Mouse (Mus musculus) midbrain, embryonic 15.5 days (tissue): ENCODE measurements around the gene Plppr1. TPM values are rescaled to one million over a fixed set of nuclear protein-coding genes. Genes with fewer than 3 reads are reported as not detected.

Source experiments
- ATAC-seq: fragments of 200-750 bp; cut with Nextera tagmentation; replicated peaks from 2 replicates; pipeline ENCODE4 v1.8.0; 2017; ENCODE audit warnings: moderate TSS enrichment
- H3K27ac ChIP-seq: fragments of 300-500 bp; sonication (generic); 2 replicates; pipeline ENCODE4 v1.5.1; 2015; ENCODE audit warnings: mild to moderate bottlenecking, inconsistent platforms
- H3K27me3 ChIP-seq: fragments of 300-500 bp; sonication (generic); replicated peaks from 2 replicates; pipeline ENCODE4 v1.6.1; 2015; ENCODE audit warnings: inconsistent platforms
- H3K36me3 ChIP-seq: fragments of 300-500 bp; sonication (generic); replicated peaks from 2 replicates; pipeline ENCODE4 v1.6.1; 2015; ENCODE audit warnings: inconsistent platforms
- H3K4me1 ChIP-seq: fragments of 300-500 bp; sonication (generic); 2 replicates; pipeline ENCODE4 v1.6.1; 2015; ENCODE audit warnings: inconsistent platforms
- H3K4me2 ChIP-seq: fragments of 300-500 bp; sonication (generic); 2 replicates; pipeline ENCODE4 v1.6.1; 2015; ENCODE audit warnings: inconsistent platforms, mild to moderate bottlenecking, moderate library complexity
- H3K4me3 ChIP-seq: fragments of 300-500 bp; sonication (generic); 2 replicates; pipeline ENCODE4 v1.5.1; 2015; ENCODE audit warnings: mild to moderate bottlenecking, inconsistent platforms
- H3K9ac ChIP-seq: fragments of 300-500 bp; sonication (generic); 2 replicates; pipeline ENCODE4 v1.6.1; 2015; ENCODE audit warnings: mild to moderate bottlenecking, inconsistent platforms
- H3K9me3 ChIP-seq: fragments of 300-500 bp; sonication (generic); 2 replicates; pipeline ENCODE4 v1.6.1; 2016; ENCODE audit warnings: inconsistent platforms
- WGBS: fragments of 180-500 bp; shearing (Covaris S2); methylation state at CpG from one replicate; pipeline ENCODE4 v1.1.7; 2015; ENCODE audit warnings: mixed read lengths; 5-methylcytosine and 5-hydroxymethylcytosine counted together
- polyA plus RNA-seq: library from polyadenylated mRNA; unstranded; fragments of >200 nt; fragmentation: Nextera tagmentation; extraction: Ambion mirVana; gene quantifications from 2 replicates; pipeline ENCODE4 v1.2.1, GENCODE M21; 2015

Plppr1 gene
- polyA plus RNA-seq, 1 experiment from 2014 or later: 57.7 TPM

DNA sequence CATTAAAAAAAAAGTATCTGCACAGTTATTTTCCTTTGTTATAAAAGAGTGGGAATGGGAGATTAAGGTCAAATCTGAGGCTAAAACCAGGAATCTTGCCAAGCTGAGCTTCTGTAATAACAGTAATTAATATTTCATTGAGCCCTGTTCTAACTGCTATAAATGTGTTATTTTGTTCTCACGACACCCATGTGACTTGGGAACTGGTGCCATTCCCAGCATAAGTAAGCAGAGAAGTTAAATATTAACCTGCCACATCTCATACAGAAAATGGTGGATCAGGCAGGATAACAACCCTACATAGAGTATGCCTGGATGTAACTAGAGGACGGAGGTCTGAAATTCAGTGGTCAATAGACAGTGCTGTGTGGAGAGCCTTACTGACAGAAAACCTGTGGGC is 90.2 kb downstream of the Plppr1 start:
- no peak for ATAC-seq
- Histone ChIP-seq H3K9me3 (no peaks in the 10 kb centered on the region), H3K4me2 (no peak overlapping the region), H3K4me3 (no peak overlapping the region), H3K27ac (no peak overlapping the region), H3K9ac (no peak overlapping the region), H3K4me1 (no peaks in the 10 kb centered on the region), H3K36me3 (no peaks in the 10 kb centered on the region), H3K27me3 (no peaks in the 10 kb centered on the region)
- 79% methylated on average over 2 of the region's 2 CpGs for WGBS

GRCm38 (mm10) chr4:49153849-49154248 is 94.8 kb downstream of the Plppr1 start:
- WGBS: 40% methylated on average over 5 of the region's 5 CpGs
- Histone ChIP-seq H3K4me2 (no peak overlapping the region), H3K4me1 (no peaks in the 10 kb centered on the region), H3K27me3 (no peaks in the 10 kb centered on the region), H3K9me3 (no peaks in the 10 kb centered on the region), H3K9ac (no peak overlapping the region), H3K36me3 (no peaks in the 10 kb centered on the region), H3K4me3 (no peak overlapping the region), H3K27ac (no peak overlapping the region)
- no peak for ATAC-seq

DNA sequence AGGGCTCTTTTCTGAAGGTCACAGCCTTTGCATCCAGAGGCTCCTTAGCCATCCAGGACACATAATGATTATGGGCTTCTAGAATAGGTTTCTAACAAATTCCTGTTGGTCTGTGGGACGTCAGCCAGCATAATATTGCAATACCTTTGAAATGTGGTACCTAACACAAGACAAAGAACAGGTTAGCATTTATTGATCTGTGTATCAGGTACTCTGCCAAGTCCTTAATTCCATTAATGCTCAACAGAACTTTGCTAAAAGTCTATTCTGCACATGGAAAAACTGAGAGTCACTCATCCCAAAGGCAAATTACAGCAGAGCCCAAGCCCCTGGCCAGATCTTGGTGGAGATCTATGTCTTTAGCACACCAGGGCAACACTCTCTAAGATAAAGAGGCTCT is 97.7 kb downstream of the Plppr1 start:
- no peaks in the 10 kb centered on the region for H3K9me3 ChIP-seq
- no peak overlapping the region for H3K9ac ChIP-seq
- no peak overlapping the region for H3K4me2 ChIP-seq
- no peak overlapping the region for H3K27ac ChIP-seq
- no peaks in the 10 kb centered on the region for H3K27me3 ChIP-seq
- no peaks in the 10 kb centered on the region for H3K4me1 ChIP-seq
- no peak for ATAC-seq
- WGBS: 68% methylated on average over 1 of the region's 1 CpGs
- H3K4me3 ChIP-seq: no peak overlapping the region
- no peaks in the 10 kb centered on the region for H3K36me3 ChIP-seq

DNA sequence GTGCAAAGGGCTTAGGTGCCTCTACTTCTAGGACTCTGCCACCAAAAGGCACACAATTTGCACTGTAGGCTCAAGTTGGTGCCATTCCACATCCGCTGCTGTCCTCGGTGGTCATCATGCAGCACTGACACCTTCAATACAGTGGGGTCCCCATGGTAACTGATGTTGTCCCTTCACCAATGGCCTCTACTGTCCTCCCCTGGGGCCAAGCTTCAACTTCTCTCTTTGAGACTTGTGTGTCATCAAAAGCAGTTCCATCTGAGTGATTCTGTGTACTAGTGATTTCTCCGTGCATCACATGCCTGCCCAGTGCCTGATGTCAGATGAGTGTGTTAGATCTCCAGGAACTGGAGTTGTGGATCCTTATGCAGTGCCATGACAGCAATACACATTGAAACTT is 104.2 kb downstream of the Plppr1 start:
- ATAC-seq: no peak
- no peak overlapping the region for H3K9ac ChIP-seq
- H3K4me2 ChIP-seq: no peak overlapping the region
- no peaks in the 10 kb centered on the region for H3K9me3 ChIP-seq
- 81% methylated on average over 3 of the region's 3 CpGs for WGBS
- no peaks in the 10 kb centered on the region for H3K27me3 ChIP-seq
- H3K36me3 ChIP-seq: no peaks in the 10 kb centered on the region
- no peak overlapping the region for H3K4me3 ChIP-seq
- H3K27ac ChIP-seq: no peak overlapping the region
- no peaks in the 10 kb centered on the region for H3K4me1 ChIP-seq

DNA sequence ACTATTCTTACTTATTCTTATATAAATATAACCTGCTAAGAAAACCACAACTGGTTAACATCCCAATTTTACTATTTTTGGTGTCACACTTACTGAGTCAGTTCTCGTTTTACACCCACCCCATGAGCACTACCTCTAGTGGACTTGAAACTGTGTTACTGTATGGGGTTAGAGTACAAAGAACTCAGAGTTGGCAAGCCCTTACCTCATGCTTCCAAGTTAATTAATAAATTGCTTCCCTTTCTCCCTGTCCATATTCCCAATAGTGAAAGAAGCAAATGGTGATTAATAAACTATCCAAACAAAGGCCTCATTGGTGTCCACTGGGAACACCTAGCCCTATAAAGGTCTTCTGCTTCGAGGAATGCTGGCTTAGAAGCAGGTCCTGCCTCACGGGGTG is 107.3 kb downstream of the Plppr1 start:
- Histone ChIP-seq H3K4me2 (no peak overlapping the region), H3K9ac (no peak overlapping the region), H3K9me3 (no peaks in the 10 kb centered on the region), H3K4me3 (no peak overlapping the region), H3K27me3 (no peaks in the 10 kb centered on the region), H3K36me3 (no peaks in the 10 kb centered on the region), H3K27ac (no peak overlapping the region), H3K4me1 (no peaks in the 10 kb centered on the region)
- 73% methylated on average over 3 of the region's 3 CpGs for WGBS
- ATAC-seq: no peak

GRCm38 (mm10) chr4:49167030-49167429 is 108.0 kb downstream of the Plppr1 start:
- H3K4me2 ChIP-seq: no peak overlapping the region
- no peaks in the 10 kb centered on the region for H3K36me3 ChIP-seq
- H3K9ac ChIP-seq: no peak overlapping the region
- ATAC-seq: no peak
- H3K9me3 ChIP-seq: no peaks in the 10 kb centered on the region
- no peaks in the 10 kb centered on the region for H3K27me3 ChIP-seq
- 87% methylated on average over 5 of the region's 5 CpGs for WGBS
- no peak overlapping the region for H3K4me3 ChIP-seq
- H3K27ac ChIP-seq: no peak overlapping the region
- H3K4me1 ChIP-seq: no peaks in the 10 kb centered on the region

DNA sequence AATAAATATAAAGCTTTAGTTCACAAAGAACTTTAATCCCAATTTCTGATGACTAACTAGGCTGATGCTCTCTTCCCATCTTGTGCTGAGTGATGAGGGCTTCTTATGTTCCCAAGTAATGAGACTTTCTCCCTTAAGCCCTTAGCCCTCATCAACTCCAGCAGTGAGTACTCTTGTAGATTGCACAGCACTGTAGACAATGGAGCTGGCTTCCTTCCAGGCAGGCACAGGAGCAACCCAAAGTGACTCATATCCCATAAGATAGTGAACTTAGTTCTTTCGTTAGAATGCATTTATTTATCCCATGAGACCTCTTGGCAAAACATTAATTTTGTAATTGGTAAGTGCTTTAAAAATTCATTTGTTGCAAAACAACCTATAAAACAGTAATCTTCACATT is 110.4 kb downstream of the Plppr1 start:
- WGBS: 76% methylated on average over 1 of the region's 1 CpGs
- Histone ChIP-seq H3K27me3 (no peaks in the 10 kb centered on the region), H3K9me3 (no peaks in the 10 kb centered on the region), H3K4me3 (no peak overlapping the region), H3K4me1 (no peaks in the 10 kb centered on the region), H3K9ac (no peak overlapping the region), H3K4me2 (no peak overlapping the region), H3K27ac (no peak overlapping the region), H3K36me3 (no peaks in the 10 kb centered on the region)
- ATAC-seq: no peak

- Histone ChIP-seq H3K27ac (no peak overlapping the region), H3K27me3 (no peaks in the 10 kb centered on the region), H3K9me3 (no peaks in the 10 kb centered on the region), H3K9ac (no peak overlapping the region), H3K4me3 (no peak overlapping the region), H3K4me1 (0 out of 2 replicates have a peak, but pooled peaks cover 3% of the 10 kb centered on the region), H3K4me2 (no peak overlapping the region), H3K36me3 (no peaks in the 10 kb centered on the region)
- 90% methylated on average over 2 of the region's 2 CpGs for WGBS
- ATAC-seq: no peak
These were observed 119.0 kb downstream of the Plppr1 start for GRCm38 (mm10) chr4:49178101-49178500.

DNA sequence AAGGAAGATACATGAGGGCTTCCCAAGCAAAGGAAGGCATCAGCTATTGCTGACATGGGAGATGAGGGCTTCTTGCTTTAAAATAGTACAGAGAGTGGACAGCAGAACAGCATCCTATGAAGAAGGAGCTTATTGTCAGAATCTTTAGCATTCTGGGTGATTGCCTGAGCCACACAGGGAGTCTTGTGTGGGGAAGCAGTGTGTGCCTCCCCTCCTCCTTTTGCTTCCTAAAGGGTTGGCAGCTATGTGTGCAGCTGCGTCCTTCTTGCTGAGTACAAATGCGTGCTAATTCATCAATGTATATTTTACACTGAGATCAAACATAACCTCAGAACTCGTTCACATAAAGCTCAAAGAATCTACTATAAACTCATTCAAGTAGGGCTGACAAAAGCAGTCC is 119.8 kb downstream of the Plppr1 start:
- no peaks in the 10 kb centered on the region for H3K9me3 ChIP-seq
- no peak overlapping the region for H3K4me3 ChIP-seq
- H3K27me3 ChIP-seq: no peaks in the 10 kb centered on the region
- no peak for ATAC-seq
- 59% methylated on average over 3 of the region's 3 CpGs for WGBS
- no peak overlapping the region for H3K4me2 ChIP-seq
- 0 out of 2 replicates have a peak, but pooled peaks cover 3% of the 10 kb centered on the region for H3K4me1 ChIP-seq
- H3K9ac ChIP-seq: no peak overlapping the region
- no peak overlapping the region for H3K27ac ChIP-seq
- no peaks in the 10 kb centered on the region for H3K36me3 ChIP-seq

DNA sequence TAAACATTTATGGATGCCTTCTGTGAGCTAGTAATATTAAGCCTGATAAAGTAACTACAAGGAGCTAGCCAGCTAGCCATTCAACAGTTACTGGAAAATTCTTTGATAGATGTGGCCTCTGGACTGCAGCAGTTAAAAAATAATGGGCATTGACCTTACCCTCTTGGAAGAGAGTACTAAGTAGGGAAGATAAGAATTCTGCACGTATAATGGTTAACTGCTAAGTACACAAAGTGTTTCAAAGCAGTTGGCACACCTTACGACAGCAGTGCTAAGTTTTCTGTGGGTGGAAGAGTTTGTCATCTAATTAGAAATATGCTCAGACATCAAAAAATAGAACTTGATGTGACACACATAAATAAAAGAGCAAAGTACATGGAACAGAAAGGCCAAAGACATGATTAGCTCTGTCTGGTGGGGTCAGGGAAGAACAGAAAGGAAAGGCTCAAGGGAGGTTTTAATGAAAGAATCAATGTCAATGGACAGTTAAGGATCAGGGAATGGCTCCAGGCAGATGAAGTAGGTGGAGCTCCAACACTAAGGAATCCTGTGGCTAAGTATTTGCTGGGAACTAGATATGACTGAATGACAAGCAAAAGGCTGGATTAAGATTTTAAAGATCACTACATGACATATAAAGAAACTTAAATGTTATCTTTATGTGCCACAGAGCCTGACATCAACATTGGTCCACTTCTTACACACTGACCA is 120.6 kb downstream of the Plppr1 start:
- WGBS: 81% methylated on average over 2 of the region's 2 CpGs
- no peak overlapping the region for H3K4me2 ChIP-seq
- no peaks in the 10 kb centered on the region for H3K9me3 ChIP-seq
- ATAC-seq: no peak
- no peak overlapping the region for H3K4me3 ChIP-seq
- H3K9ac ChIP-seq: no peak overlapping the region
- no peaks in the 10 kb centered on the region for H3K36me3 ChIP-seq
- H3K27me3 ChIP-seq: no peaks in the 10 kb centered on the region
- H3K4me1 ChIP-seq: 0 out of 2 replicates have a peak, but pooled peaks cover 3% of the 10 kb centered on the region
- no peak overlapping the region for H3K27ac ChIP-seq

DNA sequence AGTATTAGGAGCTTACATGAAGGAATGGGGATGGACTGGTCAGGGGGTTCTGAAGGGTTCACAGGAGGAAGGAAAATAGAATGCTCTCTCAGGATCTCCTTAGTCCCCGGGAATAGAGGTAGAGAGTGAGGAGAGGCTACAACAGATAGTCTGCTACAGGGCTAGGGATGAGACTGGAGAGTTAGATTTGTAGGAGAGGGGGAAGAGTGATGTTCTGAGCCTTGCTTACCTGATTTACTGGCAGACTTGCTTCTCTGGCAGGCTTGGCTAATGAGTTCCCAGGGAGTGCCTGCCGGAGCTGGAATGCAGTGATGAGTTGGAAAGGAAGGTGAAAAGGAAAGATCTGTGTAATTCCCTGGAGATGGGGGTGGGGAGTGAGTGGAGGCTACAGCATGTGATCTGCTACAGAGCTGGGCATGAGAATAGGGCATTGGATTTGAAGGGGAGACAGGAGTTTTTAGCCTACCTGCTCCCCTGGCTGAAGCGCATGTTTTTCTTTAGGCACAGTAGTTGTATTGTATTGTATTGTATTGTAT is 131.0 kb downstream of the Plppr1 start:
- no peaks in the 10 kb centered on the region for H3K36me3 ChIP-seq
- ATAC-seq: peak; percentile 56
- no peak overlapping the region for H3K4me3 ChIP-seq
- no peaks in the 10 kb centered on the region for H3K27me3 ChIP-seq
- H3K9me3 ChIP-seq: no peaks in the 10 kb centered on the region
- H3K9ac ChIP-seq: no peak overlapping the region
- H3K4me2 ChIP-seq: no peak overlapping the region
- 49% methylated on average over 3 of the region's 3 CpGs for WGBS
- H3K4me1 ChIP-seq: 0 out of 2 replicates have a peak, but pooled peaks cover 2% of the 10 kb centered on the region
- H3K27ac ChIP-seq: no peak overlapping the region

GRCm38 (mm10) chr4:49197125-49197747 is 138.2 kb downstream of the Plppr1 start:
- H3K27me3 ChIP-seq: no peaks in the 10 kb centered on the region
- H3K36me3 ChIP-seq: no peaks in the 10 kb centered on the region
- no peak overlapping the region for H3K9ac ChIP-seq
- no peak for ATAC-seq
- 79% methylated on average over 8 of the region's 8 CpGs for WGBS
- H3K4me2 ChIP-seq: no peak overlapping the region
- no peaks in the 10 kb centered on the region for H3K9me3 ChIP-seq
- H3K27ac ChIP-seq: no peak overlapping the region
- no peaks in the 10 kb centered on the region for H3K4me1 ChIP-seq
- H3K4me3 ChIP-seq: no peak overlapping the region

GRCm38 (mm10) chr4:49210457-49210856 is 151.4 kb downstream of the Plppr1 start:
- no peak overlapping the region for H3K9ac ChIP-seq
- H3K27ac ChIP-seq: no peak overlapping the region
- H3K4me1 ChIP-seq: 0 out of 2 replicates have a peak, but pooled peaks cover 5% of the 10 kb centered on the region
- H3K4me2 ChIP-seq: no peak overlapping the region
- no peak overlapping the region for H3K4me3 ChIP-seq
- H3K9me3 ChIP-seq: no peaks in the 10 kb centered on the region
- ATAC-seq: no peak
- no peaks in the 10 kb centered on the region for H3K36me3 ChIP-seq
- H3K27me3 ChIP-seq: no peaks in the 10 kb centered on the region
- WGBS: 96% methylated on average over 1 of the region's 1 CpGs
